Mouse (Mus musculus) heart, embryonic 12.5 days (tissue): ENCODE data around the gene Nrap. TPM values are rescaled to one million over a fixed set of nuclear protein-coding genes. Genes with fewer than 3 reads are reported as not detected.

Source experiments
- ATAC-seq: fragments of 200-750 bp; cut with Nextera tagmentation; 2 replicates; pipeline ENCODE4 v1.8.0; 2017; ENCODE audit warnings: moderate TSS enrichment, moderate library complexity; ENCODE audit not compliant: insufficient number of reproducible peaks, low FRiP score
- H3K27ac ChIP-seq: fragments of 300-500 bp; sonication (generic); 2 replicates; pipeline ENCODE4 v1.5.1; 2016; ENCODE audit warnings: mild to moderate bottlenecking, moderate library complexity; ENCODE audit not compliant: poor library complexity, severe bottlenecking
- H3K27me3 ChIP-seq: fragments of 300-500 bp; sonication (generic); replicated peaks from 2 replicates; pipeline ENCODE4 v1.6.1; 2016; ENCODE audit warnings: mild to moderate bottlenecking, moderate library complexity
- H3K36me3 ChIP-seq: fragments of 300-500 bp; sonication (generic); 2 replicates; pipeline ENCODE4 v1.6.1; 2016; ENCODE audit warnings: mild to moderate bottlenecking, moderate library complexity
- H3K4me1 ChIP-seq: fragments of 300-500 bp; sonication (generic); replicated peaks from 2 replicates; pipeline ENCODE4 v1.6.1; 2016; ENCODE audit warnings: mild to moderate bottlenecking
- H3K4me2 ChIP-seq: fragments of 300-500 bp; sonication (generic); 2 replicates; pipeline ENCODE4 v1.6.1; 2016; ENCODE audit warnings: mild to moderate bottlenecking, moderate library complexity
- H3K4me3 ChIP-seq: fragments of 300-500 bp; sonication (generic); 2 replicates; pipeline ENCODE4 v1.5.1; 2016; ENCODE audit warnings: mild to moderate bottlenecking
- H3K9ac ChIP-seq: fragments of 300-500 bp; sonication (generic); 2 replicates; pipeline ENCODE4 v1.6.1; 2016; ENCODE audit warnings: mild to moderate bottlenecking, moderate library complexity
- H3K9me3 ChIP-seq: fragments of 300-500 bp; sonication (generic); replicated peaks from 2 replicates; pipeline ENCODE4 v1.6.1; 2016; ENCODE audit warnings: mild to moderate bottlenecking, moderate library complexity
- WGBS: fragments of 180-500 bp; shearing (Covaris S2); methylation state at CpG from one replicate; pipeline ENCODE4 v1.1.7; 2016; 5-methylcytosine and 5-hydroxymethylcytosine counted together
- polyA plus RNA-seq: library from polyadenylated mRNA; unstranded; fragments of >200 nt; fragmentation: Nextera tagmentation; extraction: Ambion mirVana; gene quantifications from 2 replicates; pipeline ENCODE4 v1.2.1, GENCODE M21; 2016

Gene Nrap
- 23.2 and 26.3 TPM in 2 replicates for polyA plus RNA-seq

DNA sequence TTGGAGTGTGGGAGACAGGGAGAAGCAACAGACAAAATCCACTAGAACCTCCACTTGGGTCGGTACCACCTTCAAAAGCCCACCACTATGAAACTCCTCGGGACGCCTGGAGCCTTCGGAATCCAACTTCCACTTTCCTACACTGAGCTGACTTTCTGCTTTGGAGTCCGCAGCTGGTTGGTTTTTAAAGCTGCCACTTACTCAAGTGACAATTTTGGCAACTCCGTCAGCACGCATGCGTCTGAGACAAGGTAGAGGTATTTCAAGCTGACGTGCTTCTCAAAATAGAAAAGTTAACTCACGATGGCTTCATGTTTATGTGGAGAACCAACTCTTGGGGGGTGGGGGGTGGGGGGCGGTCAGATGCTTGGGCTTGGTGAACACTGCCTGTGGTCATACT is at the start of gene Nrap:
TSS of gene Nrap (minus strand) at position 159 of the 400 bp plus-strand sequence.
- Histone ChIP-seq H3K4me1 (peaks cover 28% of the 10 kb centered on the region), H3K9ac (peak within 1 kb of the TSS; percentile 71), H3K27ac (peak within 1 kb of the TSS; percentile 90), H3K4me2 (peak within 1 kb of the TSS; percentile 57), H3K4me3 (peak within 1 kb of the TSS; percentile 46), H3K9me3 (no peaks in the 10 kb centered on the region), H3K36me3 (0 out of 2 replicates have a peak, but pooled peaks cover 11% of the 10 kb centered on the region), H3K27me3 (no peaks in the 10 kb centered on the region)
- 53% methylated on average over 11 of the region's 11 CpGs for WGBS
- ATAC-seq = no peak

GRCm38 (mm10) chr19:56439072-56439434 is 49.2 kb upstream of the Nrap start:
- Histone ChIP-seq H3K27me3 (no peaks in the 10 kb centered on the region), H3K4me1 (peaks cover 9% of the 10 kb centered on the region; the same call in 1 of the 2 replicates), H3K4me3 (no peak overlapping the region), H3K9ac (no peak overlapping the region), H3K27ac (peak overlapping the region; percentile 6; the same call in 1 of the 2 replicates), H3K9me3 (no peaks in the 10 kb centered on the region), H3K36me3 (peaks cover 53% of the 10 kb centered on the region), H3K4me2 (no peak overlapping the region)
- ATAC-seq = peak; percentile 83
- WGBS = 39% methylated on average over 6 of the region's 6 CpGs

GRCm38 (mm10) chr19:56438357-56439071 is 48.7 kb upstream of the Nrap start:
- Histone ChIP-seq H3K9ac (no peak overlapping the region), H3K36me3 (peaks cover 58% of the 10 kb centered on the region), H3K27me3 (no peaks in the 10 kb centered on the region), H3K9me3 (no peaks in the 10 kb centered on the region), H3K4me2 (no peak overlapping the region), H3K4me1 (peaks cover 9% of the 10 kb centered on the region; the same call in 1 of the 2 replicates), H3K27ac (no peak overlapping the region), H3K4me3 (no peak overlapping the region)
- 56% methylated on average over 7 of the region's 7 CpGs for WGBS
- no peak; the same call in 1 of the 2 replicates for ATAC-seq

- 85% methylated on average over 13 of the region's 13 CpGs for WGBS
- no peak for ATAC-seq
- Histone ChIP-seq H3K27me3 (no peaks in the 10 kb centered on the region), H3K4me3 (no peak overlapping the region), H3K4me2 (no peak overlapping the region), H3K9ac (no peak overlapping the region), H3K36me3 (peaks cover 60% of the 10 kb centered on the region), H3K4me1 (peaks cover 9% of the 10 kb centered on the region; the same call in 1 of the 2 replicates), H3K27ac (no peak overlapping the region), H3K9me3 (no peaks in the 10 kb centered on the region)
Measured at GRCm38 (mm10) chr19:56436380-56436779, 46.5 kb upstream of the Nrap start.

GRCm38 (mm10) chr19:56433581-56433980 is 43.7 kb upstream of the Nrap start:
- H3K9me3 ChIP-seq = no peaks in the 10 kb centered on the region
- H3K9ac ChIP-seq = no peak overlapping the region
- no peak overlapping the region for H3K4me3 ChIP-seq
- WGBS = 79% methylated on average over 7 of the region's 7 CpGs
- H3K4me1 ChIP-seq = peaks cover 1% of the 10 kb centered on the region; the same call in 1 of the 2 replicates
- ATAC-seq = no peak
- H3K27me3 ChIP-seq = no peaks in the 10 kb centered on the region
- no peak overlapping the region for H3K4me2 ChIP-seq
- peaks cover 47% of the 10 kb centered on the region for H3K36me3 ChIP-seq
- no peak overlapping the region for H3K27ac ChIP-seq

- no peak overlapping the region for H3K4me3 ChIP-seq
- peaks cover 47% of the 10 kb centered on the region for H3K36me3 ChIP-seq
- ATAC-seq = no peak
- H3K27ac ChIP-seq = no peak overlapping the region
- no peak overlapping the region for H3K9ac ChIP-seq
- H3K9me3 ChIP-seq = no peaks in the 10 kb centered on the region
- WGBS = 85% methylated on average over 10 of the region's 10 CpGs
- H3K4me1 ChIP-seq = no peaks in the 10 kb centered on the region
- H3K4me2 ChIP-seq = no peak overlapping the region
- no peaks in the 10 kb centered on the region for H3K27me3 ChIP-seq
Measured at GRCm38 (mm10) chr19:56432706-56433105, 42.9 kb upstream of the Nrap start.

GRCm38 (mm10) chr19:56430369-56430768 is 40.5 kb upstream of the Nrap start:
- H3K4me3 ChIP-seq = no peak overlapping the region
- H3K4me1 ChIP-seq = peaks cover 13% of the 10 kb centered on the region
- 70% methylated on average over 8 of the region's 8 CpGs for WGBS
- no peaks in the 10 kb centered on the region for H3K27me3 ChIP-seq
- H3K4me2 ChIP-seq = no peak overlapping the region
- no peaks in the 10 kb centered on the region for H3K9me3 ChIP-seq
- no peak overlapping the region for H3K9ac ChIP-seq
- H3K36me3 ChIP-seq = peaks cover 23% of the 10 kb centered on the region
- no peak overlapping the region for H3K27ac ChIP-seq
- ATAC-seq = no peak

- no peaks in the 10 kb centered on the region for H3K9me3 ChIP-seq
- H3K27ac ChIP-seq = peak overlapping the region; percentile 68
- H3K27me3 ChIP-seq = no peaks in the 10 kb centered on the region
- ATAC-seq = peak; percentile 69
- WGBS = 48% methylated on average over 9 of the region's 9 CpGs
- peak overlapping the region; percentile 4; the same call in 1 of the 2 replicates for H3K9ac ChIP-seq
- no peak overlapping the region; the same call in 1 of the 2 replicates for H3K4me2 ChIP-seq
- H3K36me3 ChIP-seq = 0 out of 2 replicates have a peak, but pooled peaks cover 5% of the 10 kb centered on the region
- no peak overlapping the region for H3K4me3 ChIP-seq
- H3K4me1 ChIP-seq = peaks cover 16% of the 10 kb centered on the region
Measured at GRCm38 (mm10) chr19:56425492-56425891, 35.7 kb upstream of the Nrap start.

GRCm38 (mm10) chr19:56424606-56425395 is 35.0 kb upstream of the Nrap start:
- Histone ChIP-seq H3K4me1 (peaks cover 16% of the 10 kb centered on the region), H3K9me3 (no peaks in the 10 kb centered on the region), H3K27ac (peak overlapping the region; percentile 68; the same call in 1 of the 2 replicates), H3K4me3 (no peak overlapping the region), H3K36me3 (0 out of 2 replicates have a peak, but pooled peaks cover 5% of the 10 kb centered on the region), H3K27me3 (no peaks in the 10 kb centered on the region), H3K4me2 (no peak overlapping the region), H3K9ac (0 out of 2 replicates have a peak overlapping the region, but pooled peaks have one; percentile 4)
- ATAC-seq = no peak
- WGBS = 81% methylated on average over 17 of the region's 17 CpGs

GRCm38 (mm10) chr19:56423370-56423769 is 33.5 kb upstream of the Nrap start:
- Histone ChIP-seq H3K36me3 (0 out of 2 replicates have a peak, but pooled peaks cover 5% of the 10 kb centered on the region), H3K27ac (no peak overlapping the region), H3K9ac (no peak overlapping the region), H3K4me1 (peaks cover 16% of the 10 kb centered on the region), H3K4me2 (no peak overlapping the region), H3K27me3 (no peaks in the 10 kb centered on the region), H3K9me3 (no peaks in the 10 kb centered on the region), H3K4me3 (no peak overlapping the region)
- no peak for ATAC-seq
- 73% methylated on average over 12 of the region's 12 CpGs for WGBS
